Mouse (Mus musculus): ENCODE data around the gene Arhgap5. TPM values are rescaled to one million over a fixed set of nuclear protein-coding genes. Genes with fewer than 3 reads are reported as not detected.

Arhgap5 gene
- polyA plus RNA-seq, 1 experiment = 9.9 TPM

- H3K36me3 ChIP-seq (ENCODE audit: control insufficient read depth, insufficient read depth) = no peaks in the 10 kb centered on the region
- no peak overlapping the region for H3ac ChIP-seq (ENCODE audit: control insufficient read depth, insufficient read length)
- no peak for TF ChIP-seq MYOG (IDR thresholded peaks at IDR 0.05; ENCODE audit: control insufficient read depth in 1 of 3, insufficient read depth in 1 of 3, insufficient read length in 2 of 3, low read depth in 2 of 3)
- no peak for TF ChIP-seq MYOD1 (IDR thresholded peaks at IDR 0.05; ENCODE audit: control insufficient read depth in 1 of 3, insufficient read length in 2 of 3, low read depth in 2 of 3)
- H3K79me2 ChIP-seq (ENCODE audit: control insufficient read depth, insufficient read depth) = no peaks in the 10 kb centered on the region
- H3K4me2 ChIP-seq (ENCODE audit: low read depth) = no peak overlapping the region
- no peak overlapping the region for H3K4me3 ChIP-seq
- no peaks in the 10 kb centered on the region for H3K27me3 ChIP-seq (ENCODE audit: control insufficient read depth, insufficient read depth, insufficient read length)
Observed at GRCm38 (mm10) chr12:52619644-52620043, 115.9 kb downstream of the Arhgap5 start.

Other genes starting within 250 kb of the Arhgap5 start
- gene Akap6, start 195.4 kb downstream of the Arhgap5 start, polyA plus RNA-seq (2012; fragmentation: generic; extraction: Trizol) = 6.6 TPM